Mouse (Mus musculus) kidney, postnatal 0 days (tissue): ENCODE measurements around the gene Rdh16f2. TPM values are rescaled to one million over a fixed set of nuclear protein-coding genes. Genes with fewer than 3 reads are reported as not detected.
A peak's percentile ranks its signal among the peaks of the same experiment; 100 is the strongest.
"Not testable (repeated sequence)": the region's sequence is repeated elsewhere in the genome, so short reads cannot be mapped to it uniquely, and the experiment has no call there.

Source experiments
- ATAC-seq: fragments of 200-750 bp; cut with Nextera tagmentation; replicated peaks from 2 replicates; pipeline ENCODE4 v1.8.0; 2017; ENCODE audit warnings: low read depth, moderate number of reproducible peaks, moderate TSS enrichment, moderate library complexity; ENCODE audit not compliant: low FRiP score
- DNase-seq: peaks from one replicate; pipeline ENCODE4 v3.0.0-alpha.2; 2016; ENCODE audit warnings: low spot score
- H3K27ac ChIP-seq: fragments of 300-500 bp; sonication (generic); 2 replicates; pipeline ENCODE4 v1.5.1; 2014; ENCODE audit warnings: mild to moderate bottlenecking
- H3K27me3 ChIP-seq: fragments of 300-500 bp; sonication (generic); 2 replicates; pipeline ENCODE4 v1.6.1; 2014; ENCODE audit warnings: low read length, mixed read lengths; ENCODE audit not compliant: insufficient read depth
- H3K36me3 ChIP-seq: fragments of 300-500 bp; sonication (generic); 2 replicates; pipeline ENCODE4 v1.6.1; 2014; ENCODE audit warnings: low read length, mixed read lengths; ENCODE audit not compliant: insufficient read depth
- H3K4me1 ChIP-seq: fragments of 300-500 bp; sonication (generic); replicated peaks from 2 replicates; pipeline ENCODE4 v1.6.1; 2014; ENCODE audit warnings: antibody characterized with exemption, low read length, mixed read lengths; ENCODE audit not compliant: insufficient read depth
- H3K4me2 ChIP-seq: fragments of 300-500 bp; sonication (generic); 2 replicates; pipeline ENCODE4 v1.6.1; 2014; ENCODE audit warnings: mild to moderate bottlenecking, low read length, moderate library complexity, mixed read lengths
- H3K4me3 ChIP-seq: fragments of 300-500 bp; sonication (generic); replicated peaks from 2 replicates; pipeline ENCODE4 v1.5.1; 2014; ENCODE audit warnings: low read depth, low read length
- H3K9ac ChIP-seq: fragments of 300-500 bp; sonication (generic); 2 replicates; pipeline ENCODE4 v1.6.1; 2014; ENCODE audit warnings: low read depth, low read length
- H3K9me3 ChIP-seq: fragments of 300-500 bp; sonication (generic); replicated peaks from 2 replicates; pipeline ENCODE4 v1.6.1; 2016; ENCODE audit warnings: low read length, inconsistent platforms, mixed read lengths
- CTCF ChIP-seq: IDR thresholded peaks from 2 replicates; pipeline ENCODE4 v1.5.1; 2016; ENCODE audit warnings: antibody characterized with exemption, low read depth, mild to moderate bottlenecking, moderate library complexity
- WGBS: fragments of 180-500 bp; shearing (Covaris S2); extraction: QIAGEN DNeasy Blood & Tissue Kit; methylation state at CpG from one replicate; pipeline ENCODE4 v1.1.7; 2014; 5-methylcytosine and 5-hydroxymethylcytosine counted together
- polyA plus RNA-seq: library from polyadenylated mRNA; unstranded; fragments of >200 nt; fragmentation: Nextera tagmentation; extraction: Ambion mirVana; gene quantifications from 2 replicates; pipeline ENCODE4 v1.2.1, GENCODE M21; 2015

Gene Rdh16f2
- 2.1 and 2.3 TPM in 2 replicates for polyA plus RNA-seq

GRCm38 (mm10) chr10:127866232-127866631 lies at the start of gene Rdh16f2:
TSS of gene Rdh16f2 (plus strand) at chr10:127866474.
- TF ChIP-seq CTCF: no peak
- no peak for DNase-seq
- Histone ChIP-seq H3K4me1 (no peaks in the 10 kb centered on the region), H3K36me3 (no peaks in the 10 kb centered on the region), H3K9ac (no peak within 1 kb of the TSS), H3K4me2 (no peak within 1 kb of the TSS), H3K9me3 (no peaks in the 10 kb centered on the region), H3K27ac (no peak within 1 kb of the TSS), H3K4me3 (no peak within 1 kb of the TSS), H3K27me3 (no peaks in the 10 kb centered on the region)
- no peak for ATAC-seq
- 89% methylated on average over 3 of the region's 3 CpGs for WGBS

DNA sequence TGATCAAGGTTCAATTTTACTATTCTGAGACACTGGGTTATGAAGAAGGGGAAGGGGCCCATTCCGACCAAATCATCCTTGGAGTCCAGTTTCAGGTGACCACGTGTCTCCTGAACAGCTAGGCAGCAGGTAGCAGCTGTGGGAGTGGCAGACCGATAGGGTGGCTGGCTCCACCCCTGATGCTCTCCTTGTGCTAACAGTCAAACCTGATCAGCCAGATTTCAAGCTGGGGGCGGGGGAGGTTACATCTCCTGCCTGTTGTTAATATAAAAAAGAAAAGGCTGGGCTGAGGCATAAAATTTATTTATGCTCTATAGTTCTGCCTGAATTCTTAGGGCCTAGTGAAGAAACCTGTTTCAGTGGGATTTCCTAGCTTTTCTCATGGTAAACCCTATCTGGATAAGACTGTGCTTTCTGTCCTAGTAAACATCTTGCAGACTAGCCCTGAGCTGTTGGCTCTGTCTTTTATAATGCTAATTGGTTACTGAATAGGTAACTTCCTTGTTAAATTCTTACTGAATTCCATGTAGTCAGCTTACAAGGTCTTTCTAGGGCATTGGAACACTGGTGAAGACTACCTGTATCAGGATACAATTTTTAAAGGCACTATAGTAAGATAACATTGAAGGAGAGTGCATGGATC lies 48.9 kb upstream of the Rdh16f2 start:
- DNase-seq, H3K4me1 ChIP-seq, H3K4me2 ChIP-seq, H3K27ac ChIP-seq, H3K9me3 ChIP-seq, H3K36me3 ChIP-seq, H3K4me3 ChIP-seq, H3K27me3 ChIP-seq, H3K9ac ChIP-seq, ATAC-seq: not testable (repeated sequence)
- 71% methylated on average over 4 of the region's 4 CpGs for WGBS

DNA sequence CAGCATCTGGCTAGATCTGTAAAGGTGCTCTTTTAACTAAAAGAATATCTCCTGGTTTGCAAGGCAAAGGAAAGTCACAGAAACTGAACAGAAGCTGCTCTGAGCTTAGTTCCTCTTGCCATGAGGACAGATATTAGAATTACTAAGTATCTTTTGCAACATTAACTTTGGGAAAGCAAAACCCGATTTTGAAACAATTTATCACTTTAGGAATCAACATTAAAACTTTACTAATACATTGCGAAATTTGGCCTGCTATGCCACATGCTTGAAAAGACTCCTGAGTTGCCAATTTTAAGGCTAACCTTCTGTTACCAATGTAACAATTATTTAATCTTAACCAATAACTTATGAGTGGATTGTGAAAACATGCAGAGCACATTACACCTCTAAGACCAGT lies 44.5 kb upstream of the Rdh16f2 start:
- H3K36me3 ChIP-seq, DNase-seq, H3K9me3 ChIP-seq, H3K4me1 ChIP-seq, H3K27me3 ChIP-seq, ATAC-seq, H3K27ac ChIP-seq, H3K4me3 ChIP-seq, H3K9ac ChIP-seq, H3K4me2 ChIP-seq: not testable (repeated sequence)
- 88% methylated on average over 2 of the region's 2 CpGs for WGBS

- H3K9ac ChIP-seq: no peak overlapping the region
- no peaks in the 10 kb centered on the region; the same call in 1 of the 2 replicates for H3K9me3 ChIP-seq
- no peak overlapping the region for H3K4me2 ChIP-seq
- DNase-seq (peak; percentile 29), ATAC-seq (no peak)
- H3K36me3 ChIP-seq: no peaks in the 10 kb centered on the region
- no peaks in the 10 kb centered on the region for H3K4me1 ChIP-seq
- TF ChIP-seq CTCF: peak; percentile 66
- no peaks in the 10 kb centered on the region for H3K27me3 ChIP-seq
- 80% methylated on average over 6 of the region's 6 CpGs for WGBS
- H3K4me3 ChIP-seq: no peak overlapping the region
- no peak overlapping the region for H3K27ac ChIP-seq
Observed at GRCm38 (mm10) chr10:127825386-127825785, 40.9 kb upstream of the Rdh16f2 start.

DNA sequence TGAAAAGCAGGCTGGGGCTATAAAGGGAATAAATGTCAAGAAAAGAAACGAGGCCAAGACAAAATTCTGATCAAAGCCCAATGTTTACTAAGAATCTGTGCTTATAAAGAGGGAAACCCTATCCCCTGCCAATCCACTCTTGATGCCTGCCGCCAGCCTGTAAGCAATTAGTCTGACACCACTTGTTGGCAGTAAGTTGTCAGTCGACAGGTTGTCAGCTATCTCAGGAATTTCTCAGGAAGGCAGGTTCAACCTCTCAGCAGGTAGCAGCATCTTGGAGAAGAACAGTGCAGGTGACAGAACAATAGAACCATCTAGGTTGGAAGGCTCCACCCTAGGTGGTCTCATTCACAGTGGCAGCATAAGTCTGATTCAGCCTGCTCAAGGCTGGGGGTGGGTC lies 37.2 kb upstream of the Rdh16f2 start:
- 69% methylated on average over 3 of the region's 3 CpGs for WGBS
- Histone ChIP-seq H3K9me3 (no peaks in the 10 kb centered on the region), H3K4me3 (no peak overlapping the region), H3K4me1 (no peaks in the 10 kb centered on the region), H3K27me3 (no peaks in the 10 kb centered on the region), H3K4me2 (no peak overlapping the region), H3K36me3 (no peaks in the 10 kb centered on the region), H3K27ac (no peak overlapping the region), H3K9ac (no peak overlapping the region)
- DNase-seq (no peak), ATAC-seq (no peak)
- no peak for TF ChIP-seq CTCF

- WGBS: 95% methylated on average over 1 of the region's 1 CpGs
- not testable (repeated sequence) for H3K4me1 ChIP-seq, DNase-seq
Observed at GRCm38 (mm10) chr10:127834186-127834585, 32.1 kb upstream of the Rdh16f2 start.

DNA sequence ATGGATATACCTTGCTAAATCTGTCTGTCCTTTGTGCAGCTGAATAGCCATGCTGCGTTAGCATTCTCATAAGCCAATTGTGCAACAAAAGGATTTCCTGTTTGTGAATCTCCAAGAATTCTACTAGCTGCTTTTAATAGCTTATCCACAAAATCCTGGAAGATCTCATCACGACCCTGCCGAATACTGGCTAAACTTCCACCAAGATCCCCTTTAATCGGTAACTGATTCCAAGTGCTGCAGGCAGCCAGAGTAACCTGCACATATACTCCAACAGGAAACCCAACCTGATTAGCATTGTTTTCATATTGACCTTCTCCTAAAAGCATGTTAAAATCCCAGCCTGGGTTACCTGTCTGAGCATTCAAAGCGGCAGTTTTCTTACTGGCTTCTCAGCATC lies 31.0 kb upstream of the Rdh16f2 start:
- Histone ChIP-seq H3K9ac (no peak overlapping the region), H3K36me3 (no peaks in the 10 kb centered on the region), H3K9me3 (no peaks in the 10 kb centered on the region; the same call in 1 of the 2 replicates), H3K27me3 (no peaks in the 10 kb centered on the region), H3K4me1 (0 out of 2 replicates have a peak, but pooled peaks cover 6% of the 10 kb centered on the region), H3K27ac (peak overlapping the region; percentile 73; the same call in 1 of the 2 replicates), H3K4me2 (no peak overlapping the region), H3K4me3 (no peak overlapping the region)
- TF ChIP-seq CTCF: no peak
- ATAC-seq (no peak), DNase-seq (peak; percentile 52)
- 50% methylated on average over 5 of the region's 5 CpGs for WGBS

More at GRCm38 (mm10) chr10:127834186-127834585, 32.1 kb upstream of the Rdh16f2 start:
- not testable (repeated sequence) for H3K4me2 ChIP-seq, H3K36me3 ChIP-seq, H3K9me3 ChIP-seq, H3K9ac ChIP-seq, ATAC-seq, H3K27me3 ChIP-seq, H3K4me3 ChIP-seq
- H3K27ac ChIP-seq: peak overlapping the region; percentile 73; the same call in 1 of the 2 replicates

GRCm38 (mm10) chr10:127837793-127838192 lies 28.5 kb upstream of the Rdh16f2 start:
- not testable (repeated sequence) for H3K4me1 ChIP-seq, H3K36me3 ChIP-seq, DNase-seq, H3K4me3 ChIP-seq, H3K9me3 ChIP-seq, H3K27ac ChIP-seq, H3K27me3 ChIP-seq, H3K9ac ChIP-seq, H3K4me2 ChIP-seq, ATAC-seq
- WGBS: 83% methylated on average over 5 of the region's 5 CpGs
